Mouse (Mus musculus) spleen, adult 2 months (tissue): ENCODE results near the gene Irs1.

Source experiments
- CTCF ChIP-seq: fragments of 200-500 bp; IDR thresholded peaks from 2 replicates; pipeline ENCODE4 v1.5.1; 2011; ENCODE audit warnings: mild to moderate bottlenecking, inconsistent platforms; ENCODE audit not compliant: insufficient read depth, insufficient read length, insufficient replicate concordance; ENCODE audit errors: extremely low read depth
- POLR2A ChIP-seq: fragments of 200-500 bp; IDR thresholded peaks from 2 replicates; pipeline ENCODE4 v1.6.1; 2011; ENCODE audit warnings: low read depth, low read length, inconsistent platforms

GRCm38 (mm10) chr1:82282992-82283611 is 8.1 kb downstream of the Irs1 start:
- TF ChIP-seq CTCF (no peak), POLR2A (peak; percentile 24; the same call in 1 of the 2 replicates)
